Mouse (Mus musculus) C2C12 (cell line): Measurements from ENCODE around the gene Ncam1.

ENCODE experiments used
- CTCF ChIP-seq: IDR thresholded peaks from one replicate; pipeline ENCODE4 v1.5.1; 2011; ENCODE audit not compliant: control insufficient read depth, insufficient read depth, insufficient read length
- MYOD1 ChIP-seq: IDR thresholded peaks from one replicate; pipeline ENCODE4 v1.6.1; 2011; ENCODE audit warnings: low read depth; ENCODE audit not compliant: control insufficient read depth, insufficient read length
- USF1 ChIP-seq: IDR thresholded peaks from one replicate; pipeline ENCODE4 v1.6.1; 2011; ENCODE audit warnings: low read depth, mild to moderate bottlenecking, control low read depth, moderate library complexity

GRCm38 (mm10) chr9:49658381-49658856 lies 140.3 kb downstream of the Ncam1 start:
- TF ChIP-seq USF1, result no peak
- no peak for TF ChIP-seq CTCF
- no peak for TF ChIP-seq MYOD1
